Mouse (Mus musculus) CH12.LX (cell line): ENCODE measurements around the gene Rccd1.

Experiments used
- BHLHE40 ChIP-seq: IDR thresholded peaks from 2 replicates; pipeline ENCODE4 v1.6.1; 2011; ENCODE audit warnings: mild to moderate bottlenecking, low read depth, low read length, improper control_type of control experiment
- EP300 ChIP-seq: IDR thresholded peaks from 2 replicates; pipeline ENCODE4 v1.6.1; 2011; ENCODE audit warnings: low read length, improper control_type of control experiment
- ETS1 ChIP-seq: conservative IDR thresholded peaks from 2 replicates; pipeline ENCODE4 v1.6.1; 2012; ENCODE audit warnings: low read depth, mild to moderate bottlenecking, inconsistent platforms, low read length, improper control_type of control experiment, moderate library complexity
- KAT2A ChIP-seq: IDR thresholded peaks from 2 replicates; pipeline ENCODE4 v1.6.1; 2012; ENCODE audit warnings: low read length, improper control_type of control experiment, inconsistent platforms; ENCODE audit not compliant: insufficient replicate concordance
- MAFK ChIP-seq: IDR thresholded peaks from 2 replicates; pipeline ENCODE4 v1.6.1; 2011; ENCODE audit warnings: low read length, improper control_type of control experiment; ENCODE audit not compliant: insufficient replicate concordance
- MAX ChIP-seq: IDR thresholded peaks from 2 replicates; pipeline ENCODE4 v1.6.1; 2011; ENCODE audit warnings: low read length, improper control_type of control experiment
- POLR2A ChIP-seq: IDR thresholded peaks from 2 replicates; pipeline ENCODE4 v1.6.1; 2011; ENCODE audit warnings: low read depth, mild to moderate bottlenecking, improper control_type of control experiment, low read length
- TBP ChIP-seq: conservative IDR thresholded peaks from 2 replicates; pipeline ENCODE4 v1.6.1; 2011; ENCODE audit warnings: low read depth, low read length, improper control_type of control experiment
- UBTF ChIP-seq: IDR thresholded peaks from 2 replicates; pipeline ENCODE4 v1.6.1; 2012; ENCODE audit warnings: low read depth, mild to moderate bottlenecking, inconsistent platforms, low read length, improper control_type of control experiment, moderate library complexity
- USF1 ChIP-seq: IDR thresholded peaks from 2 replicates; pipeline ENCODE4 v1.6.1; 2014; ENCODE audit warnings: low read depth, mild to moderate bottlenecking, inconsistent platforms, low read length, improper control_type of control experiment
- ZMIZ1 ChIP-seq: IDR thresholded peaks from 2 replicates; pipeline ENCODE4 v1.6.1; 2012; ENCODE audit warnings: low read depth, mild to moderate bottlenecking, inconsistent platforms, low read length, improper control_type of control experiment

GRCm38 (mm10) chr7:80267764-80268163 lies 56.5 kb downstream of the Rccd1 start:
- TF ChIP-seq KAT2A (no peak), BHLHE40 (no peak), POLR2A (no peak), ZMIZ1 (no peak), ETS1 (no peak), MAX (no peak), UBTF (no peak), TBP (no peak), EP300 (no peak), USF1 (no peak), MAFK (no peak)
